Mouse (Mus musculus) left cerebral cortex, postnatal 10 days (tissue): ENCODE measurements at regions not wholly inside any gene's neighbourhood (a gene's known extent, or its start where the extent isn't known, plus 50 kb on each side); places are given as distances from the start of the nearest gene placed in this dataset.

Source experiments
- DNase-seq, 2 experiments: peaks; one replicate each; pipeline ENCODE4 v3.0.0; 2021 to 2022; ENCODE audit warnings: low spot score in 2 of 2, mixed read lengths in 1 of 2; ENCODE audit errors: extremely low spot score in 1 of 2
- intact Hi-C: fragments of 180-260 bp; cut with DNase I; formaldehyde crosslinking; loops from one replicate; pipeline ENCODE4 v1.15.1; 2025

DNA sequence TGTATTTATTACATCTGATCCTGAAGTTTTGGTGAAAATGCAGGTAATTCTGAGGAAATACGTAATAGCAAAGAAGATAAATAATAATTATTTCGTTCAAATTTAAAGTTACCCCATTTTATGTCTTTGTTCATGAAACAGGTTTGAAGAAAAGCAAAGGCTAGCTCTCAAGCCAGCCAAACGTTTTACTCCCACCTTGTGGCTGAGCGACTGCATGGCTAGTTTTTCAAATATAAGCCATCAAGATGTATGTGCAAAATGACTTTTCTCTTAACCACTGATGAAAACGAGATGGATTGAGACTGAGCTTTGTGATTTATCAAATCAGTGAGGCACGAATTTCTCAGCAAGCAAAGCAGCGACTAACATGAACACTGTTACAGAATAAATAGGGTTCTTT, 736.5 kb upstream of the Foxg1 start:
- DNase-seq, result no peak
- intact Hi-C loops, result no loop called here

DNA sequence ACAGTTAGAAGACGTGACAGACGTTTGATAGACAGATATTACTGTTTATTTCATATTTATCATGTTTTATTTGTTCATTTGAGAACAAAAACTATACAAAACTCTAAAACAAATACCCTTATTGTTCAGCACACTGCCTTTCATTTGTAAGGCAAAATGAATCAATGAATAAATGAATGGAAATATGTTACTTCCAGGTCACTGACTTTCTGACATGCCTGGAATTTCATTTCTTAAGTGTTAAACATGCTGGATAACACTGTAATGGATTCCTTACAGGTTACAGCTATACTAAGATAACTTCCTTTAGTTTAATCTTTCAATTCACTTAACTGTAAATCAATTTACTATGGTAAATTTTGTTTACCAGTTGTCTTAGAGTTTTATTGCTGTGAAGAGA, 707.3 kb upstream of the Foxg1 start:
- intact Hi-C loops, result no loop called here
- DNase-seq, result no peak

DNA sequence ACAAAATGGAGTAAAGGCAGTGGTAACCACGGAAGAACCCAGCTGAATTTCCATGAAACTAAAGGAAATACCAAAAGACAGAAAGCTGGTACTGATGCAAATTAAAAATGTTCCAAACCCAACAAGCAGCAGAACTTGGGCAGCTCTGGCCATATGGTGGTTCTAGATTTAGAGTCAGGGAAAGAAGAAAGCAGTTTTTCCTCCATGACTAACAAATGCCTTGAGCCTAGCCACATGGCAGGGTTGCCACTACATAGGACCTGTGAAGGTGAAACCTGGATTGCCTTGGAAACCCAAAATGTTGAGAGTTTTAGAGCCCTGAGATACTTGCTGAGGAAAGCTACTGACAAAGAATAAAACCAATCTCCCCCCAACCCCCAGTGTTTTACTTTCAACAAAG, 701.5 kb upstream of the Foxg1 start:
- intact Hi-C loops, result no loop called here
- DNase-seq, result no peak

DNA sequence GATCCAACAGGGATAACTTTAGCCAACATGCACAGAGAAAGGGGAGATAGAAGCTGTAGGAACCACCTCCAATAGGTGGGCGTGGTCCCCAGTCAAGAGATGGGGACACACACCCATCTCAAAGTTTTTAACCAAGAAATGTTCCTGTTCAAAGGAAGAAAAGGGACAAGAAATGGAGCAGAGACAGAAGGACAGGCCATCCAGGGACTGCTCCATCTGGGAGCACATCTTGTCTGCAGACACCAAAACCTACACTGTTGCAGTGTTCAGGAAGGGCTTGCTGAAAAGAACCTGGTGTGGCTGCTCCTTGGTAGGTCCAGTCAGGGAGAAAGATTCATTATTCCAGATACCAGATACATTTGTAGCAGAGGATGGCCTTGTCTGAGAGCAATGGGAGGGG, 676.5 kb upstream of the Foxg1 start:
- no peak for DNase-seq
- intact Hi-C loops, result no loop called here

- intact Hi-C loops, result no loop called here
- no peak for DNase-seq
Measured at GRCm38 (mm10) chr12:48713646-48714045, 668.8 kb upstream of the Foxg1 start.

DNA sequence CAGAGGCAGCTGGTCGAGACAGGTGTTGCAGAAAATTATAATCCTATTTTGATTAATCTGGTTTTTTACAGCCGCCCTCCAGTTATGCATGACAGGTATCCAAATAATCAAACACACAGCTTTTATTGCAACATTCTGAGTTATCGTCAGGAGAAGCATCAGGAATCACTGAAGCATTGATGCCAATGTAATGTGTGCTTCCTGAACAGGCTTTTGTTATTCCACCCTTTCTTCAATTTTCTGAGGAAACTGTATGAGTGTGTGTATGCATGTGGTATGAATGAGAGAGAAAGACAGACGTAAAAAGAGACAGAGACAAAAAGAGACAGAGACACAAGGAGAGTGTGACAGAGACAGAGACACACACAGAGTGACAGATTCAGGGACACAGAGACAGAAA, 652.6 kb upstream of the Foxg1 start:
- DNase-seq, result no peak
- intact Hi-C loops, result no loop called here

- no peak for DNase-seq
- intact Hi-C loops, result no loop called here
Measured at GRCm38 (mm10) chr12:48758805-48759396, 623.6 kb upstream of the Foxg1 start.
